Comparison of ENCODE assay signal across 8 mouse cellular contexts in genomic region chr11:30771904-30772581, GRCm38 (mm10). TPM values are rescaled to one million over a fixed set of nuclear protein-coding genes. Genes with fewer than 3 reads are reported as not detected.
A peak's percentile ranks its signal among the peaks of the same experiment; 100 is the strongest.
DNase-seq lines count a peak whose midpoint lies in the region; ATAC-seq and TF ChIP-seq lines count a peak whose summit lies in the region.

No protein-coding gene starts in this region.

- peak overlapping the region; percentile 99 for H3K9ac ChIP-seq in heart, embryonic 14.5 days (ENCODE audit: low read length)
- H3K9ac ChIP-seq in liver, postnatal 0 days (replicated peaks) = peak overlapping the region; percentile 100
- H3K9ac ChIP-seq in neural tube, embryonic 13.5 days = peak overlapping the region; percentile 96

- H3K4me1 ChIP-seq in heart, embryonic 14.5 days (ENCODE audit: control insufficient read depth in 2 of 2, insufficient read depth in 2 of 2, low read length in 2 of 2) = peaks cover 0 to 10% of the 10 kb centered on the region in 2 experiments; a peak in 2 of 4 replicates
- peaks cover 24% of the 10 kb centered on the region for H3K4me1 ChIP-seq in liver, postnatal 0 days (ENCODE audit: insufficient read depth)
- peaks cover 34% of the 10 kb centered on the region for H3K4me1 ChIP-seq in neural tube, embryonic 13.5 days (replicated peaks)

- peak overlapping the region; percentile 86 to 95 for H3K27ac ChIP-seq in heart, embryonic 14.5 days (replicated peaks in 1 of 2; ENCODE audit: control insufficient read depth in 1 of 2, insufficient read depth in 1 of 2, low read depth in 2 of 2, low read length in 2 of 2)
- peak overlapping the region; percentile 97 for H3K27ac ChIP-seq in liver, postnatal 0 days (ENCODE audit: low read depth)
- H3K27ac ChIP-seq in neural tube, embryonic 13.5 days (replicated peaks) = peak overlapping the region; percentile 95

- H3K4me2 ChIP-seq in heart, embryonic 14.5 days (ENCODE audit: low read length) = peak overlapping the region; percentile 84
- H3K4me2 ChIP-seq in liver, postnatal 0 days (ENCODE audit: low read depth, low read length) = peak overlapping the region; percentile 74
- H3K4me2 ChIP-seq in neural tube, embryonic 13.5 days = peak overlapping the region; percentile 83

- TF ChIP-seq EP300 in liver, postnatal 0 days (IDR thresholded peaks at IDR 0.05; ENCODE audit: low read depth) = no peak

- peak; percentile 67 for DNase-seq in brain, adult 2 months (ENCODE audit: low read depth, low spot score)
- peak; percentile 52 to 79 for DNase-seq in kidney, postnatal 25 days
- DNase-seq in liver, postnatal 0 days = peak; percentile 74
- DNase-seq in testis, postnatal 10 days (ENCODE audit: low spot score) = peak; percentile 71

- WGBS in heart, embryonic 14.5 days = under 1% methylated on average over 51 of the region's 64 CpGs
- WGBS in liver, postnatal 0 days (ENCODE audit: insufficient replicate concordance) = 1% methylated on average over 46 of the region's 64 CpGs
- WGBS in neural tube, embryonic 13.5 days = 1% methylated on average over 59 of the region's 64 CpGs

- H3K27me3 ChIP-seq in heart, embryonic 14.5 days (ENCODE audit: control insufficient read depth, insufficient read depth, low read length) = no peaks in the 10 kb centered on the region
- no peaks in the 10 kb centered on the region for H3K27me3 ChIP-seq in liver, postnatal 0 days (ENCODE audit: insufficient read depth, low read length)
- H3K27me3 ChIP-seq in neural tube, embryonic 13.5 days = no peaks in the 10 kb centered on the region

- H3K36me3 ChIP-seq in heart, embryonic 14.5 days (ENCODE audit: control insufficient read depth, insufficient read depth, low read length) = no peaks in the 10 kb centered on the region
- no peaks in the 10 kb centered on the region for H3K36me3 ChIP-seq in liver, postnatal 0 days (replicated peaks; ENCODE audit: insufficient read depth, low read length)
- no peaks in the 10 kb centered on the region for H3K36me3 ChIP-seq in neural tube, embryonic 13.5 days

- ATAC-seq in CD4-positive, CD25-positive, alpha-beta regulatory T cell, adult 4 months = peak; percentile 26
- peak; percentile 75 for ATAC-seq in erythroblast, adult 5-6 weeks (replicated peaks; ENCODE audit: low FRiP score, poor library complexity, severe bottlenecking)
- ATAC-seq in heart, embryonic 14.5 days (ENCODE audit: insufficient number of reproducible peaks, insufficient read depth, low FRiP score, low read depth) = peak; percentile 83
- peak; percentile 75 for ATAC-seq in liver, postnatal 0 days
- ATAC-seq in neural tube, embryonic 13.5 days (ENCODE audit: low read depth) = peak; percentile 84

- H3K4me3 ChIP-seq in heart, embryonic 14.5 days (ENCODE audit: control insufficient read depth in 1 of 2, insufficient read depth in 1 of 2, low read depth in 1 of 2, low read length in 2 of 2) = peak overlapping the region; percentile 89 to 96
- peak overlapping the region; percentile 83 for H3K4me3 ChIP-seq in liver, postnatal 0 days (ENCODE audit: low read depth, low read length)
- peak overlapping the region; percentile 98 for H3K4me3 ChIP-seq in neural tube, embryonic 13.5 days

- no peaks in the 10 kb centered on the region for H3K9me3 ChIP-seq in heart, embryonic 14.5 days (ENCODE audit: control insufficient read depth, low read length)
- H3K9me3 ChIP-seq in liver, postnatal 0 days (ENCODE audit: low read length) = no peaks in the 10 kb centered on the region
- H3K9me3 ChIP-seq in neural tube, embryonic 13.5 days = no peaks in the 10 kb centered on the region

- no peak for TF ChIP-seq CTCF in liver, postnatal 0 days (IDR thresholded peaks at IDR 0.05; ENCODE audit: low read depth)

RNA-seq across cellular contexts. Expression of gene Psme4, which starts 0.5 kb away (rescaled TPM):
- polyA plus RNA-seq in CD4-positive, CD25-positive, alpha-beta regulatory T cell, adult 4 months (2017; shearing (Covaris generic)) = 10 to 100 TPM; 22.5 to 29.4 TPM
- 52.3 and 64.4 TPM in 2 replicates for total RNA-seq in erythroblast, adult 5-6 weeks (2015; ENCODE audit: low replicate concordance)
- 70.7 and 75.4 TPM in 2 replicates for total RNA-seq in erythroblast, adult 5-6 weeks (2017; ENCODE audit: low replicate concordance)
- 19.7 and 20.1 TPM in 2 replicates for polyA plus RNA-seq in heart, embryonic 14.5 days (2014; fragmentation: Nextera tagmentation; extraction: Ambion mirVana)
- polyA plus RNA-seq in liver, postnatal 0 days (2015; fragmentation: Nextera tagmentation; extraction: Ambion mirVana) = 7.4 and 7.8 TPM in 2 replicates
- polyA plus RNA-seq in neural tube, embryonic 13.5 days (2015; fragmentation: Nextera tagmentation; extraction: Ambion mirVana) = 16.7 and 18.9 TPM in 2 replicates

Comparison
In these comparisons a context has a peak if more than half of its experiments do, and no peak if none do; other contexts are left out.
1. Peak in every context shown above with its lines: DNase-seq, ATAC-seq, H3K4me3 ChIP-seq and H3K27ac ChIP-seq.
2. ATAC-seq: peak in every context shown above with its lines; median percentile 84 in neural tube, embryonic 13.5 days; 83 in heart, embryonic 14.5 days; 75 in erythroblast, adult 5-6 weeks; 75 in liver, postnatal 0 days; 26 in CD4-positive, CD25-positive, alpha-beta regulatory T cell, adult 4 months.